Mouse (Mus musculus) brain, embryonic 14.5 days (tissue): ENCODE results near the gene Olfr1438-ps1.

Experiments used
- CTCF ChIP-seq: fragments of 200-500 bp; IDR thresholded peaks from 2 replicates; pipeline ENCODE4 v1.5.1; 2012; ENCODE audit warnings: inconsistent platforms, mild to moderate bottlenecking, moderate library complexity, borderline replicate concordance; ENCODE audit not compliant: insufficient read depth, insufficient read length; ENCODE audit errors: extremely low read depth
- POLR2A ChIP-seq: fragments of 200-500 bp; IDR thresholded peaks from 2 replicates; pipeline ENCODE4 v1.6.1; 2012; ENCODE audit warnings: mild to moderate bottlenecking, inconsistent platforms, borderline replicate concordance; ENCODE audit not compliant: poor library complexity, insufficient read depth, insufficient read length, severe bottlenecking; ENCODE audit errors: extremely low read depth

- TF ChIP-seq POLR2A (no peak), CTCF (no peak)
These were observed 56.2 kb downstream of the Olfr1438-ps1 start, which contains the start of gene Olfr1434 for GRCm38 (mm10) chr19:12279554-12279953.
